Mouse (Mus musculus): ENCODE measurements at regions not wholly inside any gene's neighbourhood (a gene's known extent, or its start where the extent isn't known, plus 50 kb on each side); places are given as distances from the start of the nearest gene placed in this dataset.

- no peaks in the 10 kb centered on the region for H3K4me1 ChIP-seq (ENCODE audit: control insufficient read depth, insufficient read depth, low read length)
- H3K27ac ChIP-seq (ENCODE audit: insufficient read depth, low read length), result no peak overlapping the region
- H3K27me3 ChIP-seq (ENCODE audit: control insufficient read depth, insufficient read depth, low read length), result no peaks in the 10 kb centered on the region
- no peak for TF ChIP-seq POLR2A (IDR thresholded peaks at IDR 0.05; ENCODE audit: borderline replicate concordance, insufficient read depth, low read length)
- no peak for TF ChIP-seq CTCF (IDR thresholded peaks at IDR 0.05; ENCODE audit: borderline replicate concordance, insufficient read depth, low read depth, low read length)
- 59% methylated on average over 4 of the region's 4 CpGs for WGBS
- no peak overlapping the region for H3K4me3 ChIP-seq (replicated peaks; ENCODE audit: insufficient read depth, low read depth, low read length)
- no peak for DNase-seq
Observed at GRCm38 (mm10) chr3:106984231-106984630, 51.7 kb upstream of the Kcna3 start.

Measured in cerebellum, adult 2 months (tissue).